Mouse (Mus musculus) adrenal gland, postnatal 4 days (tissue): Measurements from ENCODE around the gene Cotl1. TPM values are rescaled to one million over a fixed set of nuclear protein-coding genes. Genes with fewer than 3 reads are reported as not detected.

Source experiments
- DNase-seq, 2 experiments: peaks; one replicate each; pipeline ENCODE4 v3.0.0; 2021 to 2022; ENCODE audit warnings: low spot score in 2 of 2, mixed read lengths in 2 of 2
- total RNA-seq, 2 experiments: library from RNA; stranded (reverse); gene quantifications; 2 replicates each; pipeline ENCODE4 v1.2.3; 2021

Cotl1 gene
- total RNA-seq, 2 experiments from 2014 or later: 95.9 to 114 TPM

GRCm38 (mm10) chr8:119789581-119789980, 50.8 kb downstream of the Cotl1 start:
- DNase-seq: no peak

GRCm38 (mm10) chr8:119788607-119789381, 51.5 kb downstream of the Cotl1 start:
- DNase-seq: no peak

GRCm38 (mm10) chr8:119787341-119787740, 53.0 kb downstream of the Cotl1 start:
- no peak for DNase-seq

GRCm38 (mm10) chr8:119786871-119787270, 53.5 kb downstream of the Cotl1 start:
- DNase-seq: no peak

- DNase-seq: no peak
Measured at GRCm38 (mm10) chr8:119785764-119786405, 54.5 kb downstream of the Cotl1 start.

- DNase-seq: no peak
Measured at GRCm38 (mm10) chr8:119784676-119785075, 55.7 kb downstream of the Cotl1 start.

- DNase-seq: no peak
Measured at GRCm38 (mm10) chr8:119784141-119784574, 56.2 kb downstream of the Cotl1 start.

- no peak for DNase-seq
Measured at GRCm38 (mm10) chr8:119783579-119783978, 56.8 kb downstream of the Cotl1 start.

- DNase-seq: peak; percentile 40 to 61
Measured at GRCm38 (mm10) chr8:119782715-119783114, 57.6 kb downstream of the Cotl1 start.

GRCm38 (mm10) chr8:119781086-119781840, 59.1 kb downstream of the Cotl1 start:
- no peak for DNase-seq

- no peak for DNase-seq
Measured at GRCm38 (mm10) chr8:119780402-119781049, 59.8 kb downstream of the Cotl1 start.

- DNase-seq: peak; percentile 48 to 67
Measured at GRCm38 (mm10) chr8:119779013-119779737, 61.2 kb downstream of the Cotl1 start.

GRCm38 (mm10) chr8:119778263-119778662, 62.1 kb downstream of the Cotl1 start, which contains the start of gene Tldc1:
Tldc1 (minus strand) TSS chr8:119778416.
- DNase-seq: peak; percentile 99

- DNase-seq: no peak
Measured at GRCm38 (mm10) chr8:119777765-119778164, 62.6 kb downstream of the Cotl1 start.

- DNase-seq: no peak
Measured at GRCm38 (mm10) chr8:119776668-119777245, 63.6 kb downstream of the Cotl1 start.

- no peak for DNase-seq
Measured at GRCm38 (mm10) chr8:119765761-119766444, 74.4 kb downstream of the Cotl1 start.

- DNase-seq: no peak
Measured at GRCm38 (mm10) chr8:119765311-119765710, 75.0 kb downstream of the Cotl1 start.

- no peak for DNase-seq
Measured at GRCm38 (mm10) chr8:119762226-119763220, 77.8 kb downstream of the Cotl1 start.
